Mouse (Mus musculus) T-cell, adult 66 days (primary cell): ENCODE measurements around the gene Tspan12. TPM values are rescaled to one million over a fixed set of nuclear protein-coding genes. Genes with fewer than 3 reads are reported as not detected.

ENCODE experiments used
- total RNA-seq, 2 experiments: library from RNA; stranded (reverse); gene quantifications; 3 replicates in 1 of 2; 4 replicates in 1 of 2; pipeline ENCODE4 v1.2.4; 2023

The Tspan12 gene
- total RNA-seq: not detected

DNA sequence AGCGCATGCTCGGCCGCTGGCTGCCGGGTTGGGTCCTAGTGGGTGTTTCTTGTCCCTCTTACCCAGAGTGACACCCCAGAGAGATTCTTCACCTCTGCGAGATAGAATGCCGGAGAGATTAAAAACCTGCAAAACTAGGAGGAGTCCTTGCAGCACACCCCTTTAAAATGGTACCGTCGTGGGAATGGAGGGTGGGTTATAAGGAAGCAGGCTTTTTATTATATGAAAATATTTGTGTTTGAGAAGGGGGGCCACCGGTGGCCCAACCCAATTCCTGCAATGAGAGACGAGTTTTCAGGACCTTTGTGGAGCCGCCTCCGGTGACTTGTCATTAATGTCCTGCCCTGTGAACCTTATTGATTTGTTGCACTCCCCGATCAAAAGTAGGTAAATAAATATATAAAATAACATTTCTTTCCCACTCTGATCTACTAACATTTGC lies at the start of gene Tspan12:
Gene Tspan12, minus strand, starts transcription at position 172 of the 442 bp plus-strand sequence.

Other genes with a start within 250 kb of the Tspan12 start
- gene Ing3, start 97.1 kb upstream of the Tspan12 start, total RNA-seq: 10 to 100 TPM; 80.2 to 81.3 TPM
- under 1 TPM in 1 of 2 experiments, not detected in 1; 0.29 TPM for gene Cped1, start 133.4 kb upstream of the Tspan12 start, total RNA-seq